Mouse (Mus musculus) cerebellum, adult 9-11 months (tissue): ENCODE results near the gene Pde1c.
A peak's percentile ranks its signal among the peaks of the same experiment; 100 is the strongest.

ENCODE experiments used
- DNase-seq: peaks from one replicate; pipeline ENCODE4 v3.0.0; 2022

The Pde1c gene

GRCm38 (mm10) chr6:56322799-56323198, 246.1 kb downstream of the Pde1c start:
- DNase-seq, result peak; percentile 27

DNA sequence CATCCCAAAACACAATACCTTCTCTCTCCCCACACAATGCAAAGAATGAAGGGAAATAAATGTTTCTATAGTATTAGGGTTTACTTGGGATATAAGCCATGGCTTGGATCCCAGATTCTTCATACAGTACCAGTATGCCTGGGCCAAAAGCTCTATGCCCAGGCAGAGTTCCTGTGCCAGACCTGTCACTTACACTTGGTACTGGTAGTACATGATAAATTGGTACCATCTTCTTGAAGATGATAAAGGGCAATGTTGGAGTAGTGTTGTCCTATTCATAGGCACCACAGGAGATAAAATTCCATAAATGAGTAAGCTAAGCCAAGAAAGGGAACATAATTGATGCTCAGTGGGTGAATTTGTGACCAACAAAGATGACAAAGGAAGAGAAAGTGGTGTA, 258.6 kb downstream of the Pde1c start:
- no peak for DNase-seq

DNA sequence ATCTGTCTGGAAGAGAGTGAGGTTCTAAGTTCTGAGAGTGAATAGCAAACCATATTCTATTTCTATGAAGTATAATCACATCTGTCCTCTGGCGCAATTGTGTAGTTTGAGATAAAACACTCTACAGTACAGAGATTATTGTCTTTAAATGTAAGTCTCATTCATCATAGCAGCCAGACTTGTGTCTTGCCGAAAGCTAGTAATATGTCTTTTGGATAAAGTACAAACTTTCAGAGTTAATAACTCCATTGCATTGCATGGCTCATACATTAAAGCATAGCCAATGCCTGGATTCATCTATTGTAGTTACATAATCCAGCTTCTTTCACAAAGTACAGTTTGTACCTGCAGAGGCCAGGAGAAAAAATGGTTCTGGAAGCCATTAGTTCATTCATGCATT, 262.8 kb downstream of the Pde1c start:
- no peak for DNase-seq

GRCm38 (mm10) chr6:56292176-56292575, 276.7 kb downstream of the Pde1c start:
- DNase-seq, result no peak

GRCm38 (mm10) chr6:56289307-56289706, 279.6 kb downstream of the Pde1c start:
- no peak for DNase-seq

GRCm38 (mm10) chr6:56284821-56285220, 284.1 kb downstream of the Pde1c start:
- DNase-seq, result no peak

- no peak for DNase-seq
Observed at GRCm38 (mm10) chr6:56275461-56275860, 293.4 kb downstream of the Pde1c start.

DNA sequence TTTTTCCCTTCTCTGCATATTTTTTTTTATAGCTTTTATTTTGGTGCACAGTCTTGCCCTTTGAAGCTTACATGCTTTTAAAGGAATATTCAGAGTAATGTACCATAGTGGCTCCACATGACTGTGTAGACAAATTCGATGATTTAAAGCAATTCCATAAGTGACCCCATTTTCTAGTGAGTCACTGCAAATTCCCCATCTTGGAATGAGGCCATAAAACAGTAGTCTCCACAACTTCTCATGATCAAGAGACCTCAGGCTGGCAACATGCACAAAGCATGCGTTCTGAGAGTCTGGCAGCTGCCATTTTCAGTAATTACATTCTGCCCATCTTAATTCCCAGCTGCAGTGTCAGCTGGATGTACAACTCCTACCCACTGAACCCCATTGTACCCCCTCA, 297.2 kb downstream of the Pde1c start:
- DNase-seq, result no peak

GRCm38 (mm10) chr6:56264509-56264908, 304.4 kb downstream of the Pde1c start:
- DNase-seq, result no peak

DNA sequence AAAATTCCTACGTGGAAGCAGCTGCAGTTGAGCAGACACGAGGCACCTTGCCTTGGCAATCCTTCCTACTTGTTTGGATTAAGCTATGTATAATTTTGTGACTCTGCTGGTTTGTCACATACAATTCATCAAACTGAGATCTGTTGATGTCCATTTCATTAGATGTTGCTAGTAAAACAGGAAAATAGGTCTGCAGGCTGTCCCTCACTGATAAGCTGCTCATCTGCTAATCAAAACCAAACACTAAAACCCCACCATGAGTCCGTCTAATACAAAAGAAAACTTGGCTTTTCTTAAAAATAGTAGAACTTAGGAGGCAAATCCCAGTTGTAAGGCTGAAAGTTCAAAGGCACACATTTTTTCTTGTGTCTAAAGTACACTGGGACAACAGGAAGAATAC, 308.8 kb downstream of the Pde1c start:
- no peak for DNase-seq

GRCm38 (mm10) chr6:56257555-56258297, 311.2 kb downstream of the Pde1c start:
- DNase-seq, result no peak

GRCm38 (mm10) chr6:56250091-56250490, 318.8 kb downstream of the Pde1c start:
- peak; percentile 72 for DNase-seq

- DNase-seq, result peak; percentile 60
Observed at GRCm38 (mm10) chr6:56191426-56192140, 377.3 kb downstream of the Pde1c start.

DNA sequence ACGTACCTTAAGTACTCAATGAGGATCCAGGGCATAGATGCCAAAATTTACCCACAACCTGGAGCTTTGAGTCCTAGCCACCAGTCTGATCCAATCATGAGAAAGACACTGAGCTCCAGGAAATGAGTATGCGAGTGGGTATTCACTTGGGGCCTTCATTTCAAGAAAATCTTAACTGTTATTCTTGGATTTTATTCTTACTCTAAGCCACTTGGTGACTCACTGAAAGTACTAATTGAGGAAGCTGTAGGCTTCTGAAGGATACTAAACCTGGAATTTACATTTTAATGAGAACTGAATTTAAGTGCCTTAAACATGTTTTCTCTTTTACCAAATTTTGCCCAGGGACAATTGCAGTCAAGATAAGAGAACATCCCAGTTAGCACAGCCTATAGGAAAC, 392.4 kb downstream of the Pde1c start:
- no peak for DNase-seq

GRCm38 (mm10) chr6:56172172-56172571, 396.7 kb downstream of the Pde1c start:
- DNase-seq, result no peak

DNA sequence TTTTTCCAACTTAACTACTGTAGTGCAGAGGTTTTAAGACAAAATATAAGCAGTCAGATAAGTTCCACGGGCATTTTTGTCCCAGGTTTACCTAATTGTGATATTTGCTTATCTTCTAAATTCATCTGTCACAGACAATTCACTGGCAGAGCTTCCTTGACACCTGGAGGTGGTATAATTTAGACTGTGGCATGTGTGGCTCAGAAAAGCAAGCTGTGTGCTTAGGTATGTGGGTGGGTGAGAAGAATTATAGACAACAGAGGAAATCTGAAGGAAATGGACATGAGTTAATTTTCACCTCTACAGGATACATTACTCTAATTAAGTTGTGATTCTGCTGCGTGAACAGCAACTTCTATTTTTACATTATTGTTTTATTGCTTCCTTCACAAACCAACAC, 400.2 kb downstream of the Pde1c start:
- DNase-seq, result peak; percentile 61

GRCm38 (mm10) chr6:56158217-56158616, 410.7 kb downstream of the Pde1c start:
- DNase-seq, result no peak

GRCm38 (mm10) chr6:56156836-56157235, 412.1 kb downstream of the Pde1c start:
- peak; percentile 66 for DNase-seq

DNA sequence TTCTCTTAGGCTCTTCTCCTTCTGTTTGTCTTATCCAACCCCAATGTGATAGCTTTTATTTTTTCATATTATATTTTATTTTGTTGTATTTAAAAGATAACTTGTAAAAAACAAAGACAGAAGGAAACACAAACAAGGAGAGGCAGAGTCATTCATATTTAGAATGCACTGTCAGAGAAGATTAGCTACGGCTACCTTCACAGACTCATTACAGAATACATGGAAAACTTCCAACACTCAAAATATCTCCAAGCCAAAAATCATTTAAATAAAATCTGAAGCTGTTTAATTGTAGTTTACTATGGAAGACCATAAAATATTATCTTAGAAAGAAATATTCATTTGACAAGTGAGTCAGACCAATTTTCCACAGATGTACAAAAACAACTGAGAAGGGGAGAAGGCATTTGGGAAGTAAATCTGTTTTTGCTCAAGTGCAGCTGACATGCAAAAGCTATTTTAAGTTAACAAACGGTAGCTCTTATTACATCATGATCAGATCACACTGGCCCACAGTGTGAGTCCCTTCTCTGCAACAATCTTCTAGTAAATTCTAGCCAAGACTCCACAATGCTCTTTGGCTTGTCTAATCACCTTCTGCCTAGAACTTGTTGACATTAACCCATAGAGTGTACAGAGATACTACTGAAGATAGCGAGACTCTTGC, 438.3 kb downstream of the Pde1c start:
- DNase-seq, result peak; percentile 52

DNA sequence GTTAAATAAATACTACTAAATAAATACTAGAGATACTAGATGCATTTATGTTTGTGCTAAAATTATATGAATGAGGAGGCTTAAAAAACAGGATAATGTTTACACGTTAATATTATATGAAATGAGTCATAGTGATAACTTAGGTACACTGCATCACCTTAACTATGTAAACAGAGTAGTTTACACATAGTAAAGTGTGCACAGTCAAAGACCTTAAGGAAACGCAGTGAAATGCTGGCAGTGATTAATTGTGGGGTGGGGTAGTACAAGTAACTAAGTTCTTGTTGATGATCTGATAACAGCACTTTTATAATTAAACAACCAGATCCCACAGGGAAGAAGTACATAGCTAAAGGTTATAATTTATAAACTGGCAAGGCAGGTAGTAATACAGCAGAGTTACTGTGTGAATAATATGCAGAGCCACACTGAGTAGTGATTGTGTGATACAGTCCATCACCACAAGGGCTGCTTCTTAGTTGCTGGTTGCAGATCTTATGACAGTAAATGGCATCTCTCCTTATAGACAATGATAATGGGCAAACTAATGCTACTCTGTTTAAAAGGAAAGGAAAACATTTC, 469.3 kb downstream of the Pde1c start:
- DNase-seq, result no peak

DNA sequence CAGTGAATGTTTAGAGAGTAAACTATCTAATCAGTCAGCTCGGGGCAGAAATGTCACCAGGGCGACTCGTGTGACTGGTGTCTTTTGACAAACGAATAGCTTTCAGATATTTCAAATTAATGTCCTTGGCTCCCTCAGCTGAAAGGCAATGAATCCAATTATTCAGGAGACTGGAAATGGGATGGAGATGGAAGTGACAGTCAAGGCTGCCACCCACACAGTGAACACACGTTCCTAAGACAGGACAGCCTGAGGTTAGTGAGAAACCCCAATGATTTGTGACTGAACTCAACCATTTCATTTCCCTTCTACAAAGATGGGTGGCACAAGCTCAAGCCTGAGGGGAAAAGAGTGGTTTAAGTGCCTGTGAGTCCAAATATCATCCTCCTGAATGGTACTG, 470.5 kb downstream of the Pde1c start:
- DNase-seq, result no peak

DNA sequence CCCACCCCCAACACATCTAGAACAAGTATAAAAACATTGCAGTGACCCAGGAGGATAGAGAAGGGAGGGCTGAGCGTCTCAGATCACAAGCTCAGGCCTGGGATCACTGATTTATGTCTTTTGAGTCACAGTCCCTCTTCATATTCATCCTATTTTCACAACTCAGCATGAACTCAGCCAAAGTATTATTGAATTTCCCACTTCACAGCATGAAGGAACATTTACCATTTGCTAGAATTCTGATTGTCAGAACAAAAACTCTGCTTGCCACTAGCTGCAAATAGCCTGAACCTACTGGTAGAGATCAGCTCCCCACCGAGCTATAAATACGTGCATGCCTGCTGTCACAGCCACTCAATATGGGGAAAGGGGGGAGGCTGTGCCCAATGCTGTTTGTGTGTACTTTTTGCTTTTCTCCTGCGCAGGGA, 492.5 kb downstream of the Pde1c start:
- DNase-seq, result peak; percentile 63

GRCm38 (mm10) chr6:56068516-56068915, 500.4 kb downstream of the Pde1c start:
- no peak for DNase-seq
